Mouse (Mus musculus) limb, embryonic 14.5 days (tissue): ENCODE data around the gene Ppm1b. TPM values are rescaled to one million over a fixed set of nuclear protein-coding genes. Genes with fewer than 3 reads are reported as not detected.

Experiments
- ATAC-seq: fragments of 200-750 bp; cut with Nextera tagmentation; 2 replicates; pipeline ENCODE4 v1.8.0; 2017; ENCODE audit warnings: low read depth, moderate number of reproducible peaks, moderate TSS enrichment; ENCODE audit not compliant: low FRiP score
- DNase-seq: peaks from one replicate; pipeline ENCODE4 v3.0.0-alpha.2; 2015; ENCODE audit warnings: low spot score
- H3K27ac ChIP-seq: fragments of 300-500 bp; sonication (generic); replicated peaks from 2 replicates; pipeline ENCODE4 v1.5.1; 2014; ENCODE audit warnings: low read depth, mild to moderate bottlenecking, low read length, moderate library complexity, mixed read lengths
- H3K27me3 ChIP-seq: fragments of 300-500 bp; sonication (generic); 2 replicates; pipeline ENCODE4 v1.6.1; 2014; ENCODE audit warnings: low read length, mixed read lengths; ENCODE audit not compliant: control insufficient read depth, insufficient read depth
- H3K36me3 ChIP-seq: fragments of 300-500 bp; sonication (generic); 2 replicates; pipeline ENCODE4 v1.6.1; 2014; ENCODE audit warnings: mild to moderate bottlenecking, low read length, moderate library complexity, mixed read lengths; ENCODE audit not compliant: control insufficient read depth, insufficient read depth
- H3K4me1 ChIP-seq: fragments of 300-500 bp; sonication (generic); 2 replicates; pipeline ENCODE4 v1.6.1; 2014; ENCODE audit warnings: antibody characterized with exemption, low read length, mixed read lengths; ENCODE audit not compliant: control insufficient read depth, insufficient read depth
- H3K4me2 ChIP-seq: fragments of 300-500 bp; sonication (generic); replicated peaks from 2 replicates; pipeline ENCODE4 v1.6.1; 2014; ENCODE audit warnings: low read depth, mild to moderate bottlenecking, low read length, moderate library complexity; ENCODE audit not compliant: severe bottlenecking
- H3K4me3 ChIP-seq: fragments of 300-500 bp; sonication (generic); replicated peaks from 2 replicates; pipeline ENCODE4 v1.5.1; 2014; ENCODE audit warnings: low read length
- H3K9ac ChIP-seq: fragments of 300-500 bp; sonication (generic); 2 replicates; pipeline ENCODE4 v1.6.1; 2014; ENCODE audit warnings: mild to moderate bottlenecking, low read depth, low read length, moderate library complexity; ENCODE audit not compliant: severe bottlenecking
- H3K9me3 ChIP-seq: fragments of 300-500 bp; sonication (generic); 2 replicates; pipeline ENCODE4 v1.6.1; 2016; ENCODE audit warnings: low read length; ENCODE audit not compliant: control insufficient read depth
- POLR2A ChIP-seq: fragments of 200-500 bp; IDR thresholded peaks from 2 replicates; pipeline ENCODE4 v1.8.0; 2012; ENCODE audit warnings: inconsistent platforms, mild to moderate bottlenecking, moderate library complexity, borderline replicate concordance; ENCODE audit not compliant: insufficient read depth, insufficient read length; ENCODE audit errors: extremely low read depth
- WGBS: fragments of 180-500 bp; shearing (Covaris S2); extraction: QIAGEN DNeasy Blood & Tissue Kit; methylation state at CpG from one replicate; pipeline ENCODE4 v1.1.7; 2014; 5-methylcytosine and 5-hydroxymethylcytosine counted together
- polyA plus RNA-seq, 2 experiments: library from polyadenylated mRNA; depleted of rRNA in 1 of 2; stranded (reverse) in 1 of 2; unstranded in 1 of 2; fragments of >200 nt; fragmentation: Nextera tagmentation in 1 of 2; extraction: Ambion mirVana in 1 of 2; gene quantifications; 2 replicates each; pipeline versions ENCODE4 v1.2.1 to v1.2.3; 2012 to 2014

The Ppm1b gene
- polyA plus RNA-seq, 2 experiments, result 59.9 to 69.3 TPM

DNA sequence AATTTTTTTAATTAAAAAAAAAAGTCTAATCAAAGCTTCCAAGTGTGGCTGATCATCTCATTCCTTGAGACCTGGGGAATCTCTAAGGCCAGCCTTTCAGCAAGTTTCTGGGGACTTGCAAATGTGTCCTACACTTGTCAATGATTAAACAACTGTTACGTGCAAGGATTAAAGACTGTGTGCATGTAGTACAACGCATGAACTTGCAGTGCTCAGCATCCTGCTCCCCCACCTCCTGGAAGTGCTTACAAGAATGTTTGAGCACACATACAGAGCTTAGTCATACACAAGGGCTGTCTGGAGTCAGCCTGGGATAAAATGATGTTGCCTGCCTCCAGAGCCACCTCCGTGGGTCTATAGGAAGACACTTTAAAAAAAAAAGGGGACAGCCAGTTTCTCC lies 70.7 kb downstream of the Ppm1b start:
- H3K27me3 ChIP-seq, result no peaks in the 10 kb centered on the region
- no peak overlapping the region for H3K4me3 ChIP-seq
- no peak for DNase-seq
- no peak for ATAC-seq
- no peak overlapping the region for H3K4me2 ChIP-seq
- H3K27ac ChIP-seq, result no peak overlapping the region
- no peak overlapping the region for H3K9ac ChIP-seq
- no peak for TF ChIP-seq POLR2A
- 85% methylated on average over 3 of the region's 3 CpGs for WGBS
- H3K36me3 ChIP-seq, result no peaks in the 10 kb centered on the region
- H3K9me3 ChIP-seq, result no peaks in the 10 kb centered on the region
- no peaks in the 10 kb centered on the region for H3K4me1 ChIP-seq

DNA sequence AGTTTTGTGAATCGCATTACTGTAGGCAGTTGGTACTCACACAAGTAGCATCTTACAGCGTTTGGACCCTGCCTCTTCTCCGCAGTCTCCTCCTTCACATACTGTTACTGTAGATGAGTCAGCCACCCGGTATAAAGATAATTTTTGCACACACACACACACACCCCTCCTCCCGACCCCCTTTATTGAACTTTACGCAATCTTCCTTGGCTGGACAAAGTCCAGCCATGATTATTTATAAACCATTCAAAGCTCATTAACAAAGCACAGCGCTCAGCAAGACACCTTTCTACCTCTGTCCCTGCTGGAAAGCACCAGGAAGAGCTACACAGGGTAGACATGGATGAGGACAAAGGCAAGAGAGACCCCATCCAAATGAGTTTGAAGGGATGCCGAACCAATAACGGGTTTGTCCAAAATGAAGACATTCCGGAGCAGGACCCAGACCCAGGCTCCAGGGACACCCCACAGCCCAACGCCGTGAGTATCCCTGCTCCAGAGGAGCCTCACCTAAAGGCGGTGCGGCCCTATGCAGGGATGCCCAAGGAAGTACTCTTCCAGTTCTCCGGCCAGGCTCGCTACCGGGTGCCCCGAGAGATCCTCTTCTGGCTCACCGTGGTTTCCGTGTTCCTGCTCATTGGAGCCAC lies 71.7 kb downstream of the Ppm1b start, which contains the start of gene Slc3a1:
Gene Slc3a1, plus strand, starts transcription at position 284 of the 647 bp plus-strand sequence.
- Histone ChIP-seq H3K4me2 (no peak within 1 kb of the TSS), H3K36me3 (no peaks in the 10 kb centered on the region), H3K27me3 (no peaks in the 10 kb centered on the region), H3K9ac (no peak within 1 kb of the TSS), H3K9me3 (no peaks in the 10 kb centered on the region), H3K4me1 (no peaks in the 10 kb centered on the region), H3K27ac (no peak within 1 kb of the TSS), H3K4me3 (no peak within 1 kb of the TSS)
- ATAC-seq, result no peak
- no peak for TF ChIP-seq POLR2A
- DNase-seq, result no peak
- WGBS, result 91% methylated on average over 20 of the region's 20 CpGs

DNA sequence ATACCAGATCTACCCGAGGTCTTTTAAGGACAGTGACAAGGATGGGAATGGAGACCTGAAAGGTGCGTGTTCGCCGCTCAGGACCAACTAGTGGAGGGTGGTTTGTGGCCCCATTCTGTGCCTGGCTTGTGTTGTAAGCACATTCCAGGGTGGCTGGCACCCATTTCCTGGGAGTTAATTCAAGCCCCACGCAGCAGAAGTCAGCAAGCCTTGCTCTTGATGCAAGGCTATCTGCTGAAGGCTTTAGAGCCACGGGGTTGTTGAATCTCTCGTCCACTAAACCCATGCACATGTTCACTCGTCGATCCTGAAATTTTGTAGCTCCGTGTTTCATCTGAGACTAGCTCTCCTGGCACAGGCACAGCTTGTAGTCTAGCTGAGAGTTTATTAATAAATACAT lies 72.3 kb downstream of the Ppm1b start:
- Histone ChIP-seq H3K27ac (no peak overlapping the region), H3K9ac (no peak overlapping the region), H3K9me3 (no peaks in the 10 kb centered on the region), H3K4me2 (no peak overlapping the region), H3K4me1 (no peaks in the 10 kb centered on the region), H3K4me3 (no peak overlapping the region), H3K36me3 (no peaks in the 10 kb centered on the region), H3K27me3 (no peaks in the 10 kb centered on the region)
- ATAC-seq, result no peak
- no peak for TF ChIP-seq POLR2A
- 92% methylated on average over 10 of the region's 10 CpGs for WGBS
- no peak for DNase-seq

DNA sequence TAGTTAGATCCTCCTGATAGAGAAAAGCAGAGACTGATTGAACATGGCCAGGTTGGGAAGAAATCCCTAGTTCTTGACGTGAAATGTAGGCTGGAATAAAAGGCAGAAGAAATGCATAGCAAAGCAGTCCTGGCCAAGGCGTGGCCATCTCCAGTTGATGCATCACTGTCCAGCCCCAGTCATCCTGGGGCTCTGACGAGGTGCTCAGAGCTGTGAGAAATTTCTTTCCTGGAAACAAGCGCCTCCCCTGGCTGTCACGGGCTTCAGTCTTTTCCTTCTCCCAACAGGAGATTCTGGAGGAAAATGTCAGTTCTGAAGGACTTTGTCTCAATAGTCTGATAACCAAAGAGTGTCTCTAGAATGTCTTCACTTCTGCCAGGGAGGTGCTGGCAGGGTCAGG lies 74.1 kb downstream of the Ppm1b start:
- Histone ChIP-seq H3K9me3 (no peaks in the 10 kb centered on the region), H3K4me3 (no peak overlapping the region), H3K4me2 (no peak overlapping the region), H3K27ac (no peak overlapping the region), H3K27me3 (no peaks in the 10 kb centered on the region), H3K36me3 (no peaks in the 10 kb centered on the region), H3K4me1 (no peaks in the 10 kb centered on the region), H3K9ac (no peak overlapping the region)
- DNase-seq (no peak), ATAC-seq (no peak)
- 75% methylated on average over 5 of the region's 5 CpGs for WGBS
- no peak for TF ChIP-seq POLR2A

DNA sequence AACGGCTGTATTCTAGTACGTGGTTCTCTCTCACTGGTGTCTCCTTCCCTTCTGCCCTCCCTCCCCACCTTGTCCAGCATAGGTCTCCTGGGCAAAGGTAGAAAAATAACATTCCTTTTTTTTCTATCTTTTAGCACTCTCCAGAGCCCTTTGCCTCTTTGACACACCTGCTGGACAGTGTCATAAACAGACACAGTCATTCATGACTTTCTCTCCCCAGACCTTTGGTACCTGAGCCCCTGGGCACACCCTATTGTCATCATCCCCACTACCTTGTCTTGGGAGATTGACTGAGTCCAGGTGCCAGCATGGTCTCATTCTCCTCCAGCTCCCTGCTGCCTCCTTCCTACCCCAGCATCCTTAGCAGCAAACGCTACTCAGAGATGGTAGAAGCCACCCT lies 76.5 kb downstream of the Ppm1b start:
- H3K4me1 ChIP-seq, result no peaks in the 10 kb centered on the region
- H3K9ac ChIP-seq, result no peak overlapping the region
- H3K4me3 ChIP-seq, result no peak overlapping the region
- no peaks in the 10 kb centered on the region for H3K36me3 ChIP-seq
- no peak for DNase-seq
- no peak for TF ChIP-seq POLR2A
- WGBS, result 69% methylated on average over 3 of the region's 3 CpGs
- H3K27ac ChIP-seq, result no peak overlapping the region
- H3K27me3 ChIP-seq, result no peaks in the 10 kb centered on the region
- ATAC-seq, result no peak
- H3K4me2 ChIP-seq, result no peak overlapping the region
- no peaks in the 10 kb centered on the region for H3K9me3 ChIP-seq
